Mouse (Mus musculus): ENCODE measurements around the gene Agps.

GRCm38 (mm10) chr2:75828931-75829610, 2.9 kb upstream of the Agps start:
- TF ChIP-seq CTCF (IDR thresholded peaks at IDR 0.05; ENCODE audit: low read depth, low read length) (no peak), GATA1 (IDR thresholded peaks at IDR 0.05; ENCODE audit: borderline replicate concordance, low read length) (no peak), TAL1 (conservative IDR thresholded peaks at IDR 0.05; ENCODE audit: low read depth, low read length) (no peak), POLR2AphosphoS5 (IDR thresholded peaks at IDR 0.05; ENCODE audit: insufficient replicate concordance, low read depth, low read length) (no peak)
